Mouse (Mus musculus): ENCODE data around the gene Vstm2a.

DNA sequence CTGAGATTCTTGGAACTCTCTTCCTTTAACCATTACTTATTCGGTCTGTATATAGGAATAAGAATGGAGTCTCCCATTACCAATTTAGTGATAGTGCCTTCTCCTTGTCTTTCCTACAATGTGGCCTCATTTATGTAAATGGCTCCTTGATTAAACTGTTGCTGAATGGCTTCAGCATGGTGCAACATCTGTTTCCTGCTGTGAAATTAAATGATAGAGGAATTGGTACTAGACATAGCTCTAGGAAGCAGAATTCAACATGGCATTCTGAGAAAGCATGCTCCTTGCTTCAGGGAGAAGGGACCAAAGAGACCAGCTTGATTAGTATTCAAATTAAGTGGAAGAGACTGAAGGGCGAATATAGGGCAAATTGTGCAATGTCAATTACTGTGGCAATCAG lies 57.6 kb downstream of the Vstm2a start:
- TF ChIP-seq CTCF (IDR thresholded peaks at IDR 0.05) (no peak), POLR2A (IDR thresholded peaks at IDR 0.05; ENCODE audit: insufficient read depth, low read depth, low read length) (no peak), EP300 (IDR thresholded peaks at IDR 0.05; ENCODE audit: insufficient read depth, low read depth, low read length) (no peak)

Data from heart, adult 2 months (tissue).